Mouse (Mus musculus) lung, postnatal 0 days (tissue): ENCODE measurements around the gene Duox1.

Source experiments
- CTCF ChIP-seq: IDR thresholded peaks from 2 replicates; pipeline ENCODE4 v1.5.1; 2016; ENCODE audit warnings: antibody characterized with exemption, mild to moderate bottlenecking
- EP300 ChIP-seq: IDR thresholded peaks from 2 replicates; pipeline ENCODE4 v1.6.1; 2016; ENCODE audit warnings: antibody characterized with exemption, mild to moderate bottlenecking, control low read depth

GRCm38 (mm10) chr2:122349136-122349785, 33.8 kb downstream of the Duox1 start:
- TF ChIP-seq CTCF (no peak), EP300 (no peak)
